Mouse (Mus musculus): ENCODE measurements at regions not wholly inside any gene's neighbourhood (a gene's known extent, or its start where the extent isn't known, plus 50 kb on each side); places are given as distances from the start of the nearest gene placed in this dataset.

- peak; percentile 49 to 84 for DNase-seq (ENCODE audit: inconsistent age in 2 of 2, low spot score in 1 of 2)
These were observed 62.8 kb upstream of the Las1l start for GRCm38 (mm10) chrX:96019556-96019955.

DNA sequence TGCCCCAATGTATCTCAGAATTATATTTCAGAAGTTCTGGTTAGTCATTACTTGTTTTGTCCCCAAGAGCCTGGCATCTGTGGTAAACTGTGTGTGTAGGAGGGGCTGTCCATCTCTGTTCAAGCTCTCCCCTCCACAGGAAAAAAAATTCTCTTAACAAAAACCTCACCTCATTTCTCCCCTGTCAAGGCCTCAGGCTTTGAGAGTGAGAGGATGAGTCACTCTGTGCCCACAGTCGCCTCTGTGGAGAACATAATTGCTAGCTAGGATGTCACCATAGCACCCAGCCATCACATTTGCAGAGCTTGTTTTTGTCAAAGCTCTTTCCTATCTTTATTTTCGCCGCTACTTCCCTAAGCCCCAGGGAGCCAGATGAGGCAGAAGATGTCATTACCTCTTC lies 63.6 kb upstream of the Las1l start:
- peak; percentile 9 to 27 for DNase-seq (ENCODE audit: inconsistent age in 2 of 2, low spot score in 1 of 2)

GRCm38 (mm10) chrX:96025374-96025773 lies 68.6 kb upstream of the Las1l start:
- DNase-seq (ENCODE audit: inconsistent age in 2 of 2, low spot score in 1 of 2) = peak in 1 of 2 experiments; percentile 27

GRCm38 (mm10) chrX:96025876-96026275 lies 69.1 kb upstream of the Las1l start:
- DNase-seq (ENCODE audit: inconsistent age in 2 of 2, low spot score in 1 of 2) = peak; percentile 23 to 56

DNA sequence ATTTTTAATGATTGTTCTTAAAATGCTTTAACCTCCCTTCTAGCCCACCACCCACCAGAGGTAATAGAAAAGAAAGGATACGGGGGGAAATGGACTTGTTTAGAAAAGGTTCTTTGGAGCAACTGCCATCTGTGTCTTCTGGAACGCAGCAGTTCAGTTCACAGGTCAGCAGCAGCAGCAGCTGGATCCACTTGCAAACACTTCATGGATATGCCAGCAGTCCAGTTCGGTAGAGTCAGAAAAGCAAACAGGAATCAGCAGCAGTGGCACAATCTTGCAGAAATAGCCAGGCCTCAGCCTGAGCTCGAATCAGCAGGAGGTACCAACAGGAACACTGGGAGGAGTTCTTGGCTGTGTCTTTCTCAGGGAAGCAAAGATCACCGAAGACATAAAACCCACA lies 64.3 kb upstream of the Msn start:
- no peak for DNase-seq (ENCODE audit: inconsistent age in 2 of 2, low spot score in 1 of 2)

- no peak for DNase-seq (ENCODE audit: inconsistent age in 2 of 2, low spot score in 1 of 2)
These were observed 60.5 kb upstream of the Msn start for GRCm38 (mm10) chrX:96035307-96035706.

GRCm38 (mm10) chrX:96042193-96042592 lies 53.6 kb upstream of the Msn start:
- no peak for DNase-seq (ENCODE audit: inconsistent age in 2 of 2, low spot score in 1 of 2)

All from adrenal gland, adult (tissue).